Mouse (Mus musculus) adipose tissue, adult 10 weeks (tissue): ENCODE data around the gene Phf6. TPM values are rescaled to one million over a fixed set of nuclear protein-coding genes. Genes with fewer than 3 reads are reported as not detected.

ENCODE experiments used
- polyA plus RNA-seq: library from polyadenylated mRNA; stranded (reverse); fragments of 350-450 nt; fragmentation: Illumina TruSeq; extraction: RNeasy Lipid Tissue Mini Kit (QIAGEN cat#74804); gene quantifications from one replicate; pipeline ENCODE4 v1.2.3, GENCODE M21; 2014; ENCODE audit warnings: low read depth, low replicate concordance

Gene Phf6
- 57.8 TPM for polyA plus RNA-seq

DNA sequence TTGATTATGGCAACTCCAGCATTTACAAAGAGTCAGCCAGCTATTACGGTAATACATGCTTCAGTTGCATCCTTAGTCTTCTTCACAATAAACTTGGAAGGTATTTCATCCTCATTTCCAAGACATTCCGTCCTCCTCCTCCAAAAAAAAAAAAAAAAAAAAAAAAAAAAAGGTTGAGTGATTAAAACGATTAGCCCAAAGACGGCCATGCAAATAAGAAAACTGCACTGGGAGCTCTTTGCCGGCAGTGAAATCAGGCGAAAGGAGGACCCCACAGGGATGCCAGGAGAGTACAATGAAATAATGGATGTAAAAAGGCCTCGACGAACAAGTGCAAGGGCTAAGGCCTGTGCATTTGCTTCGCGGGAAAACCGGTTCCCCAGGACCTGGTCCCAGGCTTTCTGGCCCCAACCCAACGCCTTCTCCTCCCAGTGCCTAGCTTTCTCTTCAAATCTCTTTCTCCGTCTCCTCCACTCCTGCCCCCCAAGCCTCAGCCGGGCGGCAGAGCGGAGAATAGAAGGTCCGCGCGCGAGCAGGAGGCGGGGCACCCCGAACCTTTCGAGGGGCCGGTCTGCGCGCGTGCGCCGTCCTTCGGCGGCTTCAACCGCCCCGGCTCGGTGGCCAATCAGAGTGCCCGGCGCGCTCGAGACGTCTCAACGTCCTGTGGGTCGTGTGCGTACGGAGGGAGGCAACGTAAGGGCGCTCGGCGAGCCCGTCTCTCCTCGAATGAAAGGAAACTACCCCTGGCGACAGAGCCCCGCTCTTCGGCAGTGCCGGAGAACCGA is at the start of gene Phf6:
Phf6 (plus strand) TSS at position 680 of the 785 bp plus-strand sequence.

DNA sequence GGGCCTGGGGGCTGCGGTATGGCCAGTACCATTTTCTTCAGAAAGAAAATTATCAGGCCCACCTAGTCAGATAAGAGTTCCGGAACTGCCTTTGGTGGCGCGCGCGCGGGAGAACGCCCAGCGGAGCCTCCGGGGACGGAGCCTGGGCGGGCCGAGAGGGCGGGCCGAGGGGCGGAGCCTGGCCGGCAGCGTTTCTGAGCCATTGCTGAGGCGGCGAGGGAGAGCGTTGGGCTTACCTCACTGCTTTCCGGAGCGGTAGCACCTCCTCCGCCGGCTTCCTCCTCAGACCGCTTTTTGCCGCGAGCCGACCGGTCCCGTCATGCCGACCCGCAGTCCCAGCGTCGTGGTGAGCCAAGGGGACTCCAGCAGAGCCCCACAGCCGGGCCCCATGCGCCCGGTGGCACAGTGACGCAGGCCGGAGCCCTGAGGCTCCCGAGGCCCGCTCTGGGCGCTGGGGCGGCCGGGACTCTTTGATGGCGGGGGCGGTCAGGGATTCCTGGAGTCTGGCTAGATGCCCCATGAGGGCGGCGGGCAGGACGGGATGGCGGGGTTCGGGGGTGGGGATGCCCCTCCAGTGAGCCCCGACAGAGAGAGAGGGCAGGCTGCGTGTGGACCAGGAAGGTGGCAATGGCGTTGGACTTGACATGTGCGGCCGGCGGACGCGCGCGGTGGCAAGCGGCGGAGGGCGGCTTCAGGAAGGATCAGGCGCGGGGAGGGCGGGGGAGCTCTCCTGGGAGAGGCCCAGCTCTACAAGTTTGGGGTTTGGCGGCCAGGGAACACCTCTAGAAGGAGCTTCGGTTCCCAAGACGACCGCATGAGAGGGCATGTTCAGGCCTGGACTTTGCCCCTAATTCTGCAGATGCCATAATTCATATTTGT is 76.1 kb downstream of the Phf6 start, which contains the start of gene Hprt:
Hprt (plus strand) TSS at position 233 of the 879 bp plus-strand sequence.

Other genes with a start within 250 kb of the Phf6 start
- gene Ccdc160, start 121.1 kb upstream of the Phf6 start, polyA plus RNA-seq = 1.9 TPM
- 152 TPM for gene Hprt, start 75.9 kb downstream of the Phf6 start, polyA plus RNA-seq